Mouse (Mus musculus): ENCODE measurements around the gene St5. TPM values are rescaled to one million over a fixed set of nuclear protein-coding genes. Genes with fewer than 3 reads are reported as not detected.

Gene St5
- polyA plus RNA-seq, 1 experiment from 2014 or later = 21.7 TPM

- Histone ChIP-seq H3K9ac (replicated peaks) (no peak overlapping the region), H3K4me2 (replicated peaks) (no peak overlapping the region), H3K27me3 (no peaks in the 10 kb centered on the region), H3K4me3 (replicated peaks) (no peak overlapping the region), H3K9me3 (no peaks in the 10 kb centered on the region), H3K36me3 (no peaks in the 10 kb centered on the region), H3K4me1 (replicated peaks) (no peaks in the 10 kb centered on the region), H3K27ac (no peak overlapping the region)
- WGBS = 93% methylated on average over 2 of the region's 2 CpGs
- ATAC-seq = no peak
Observed at GRCm38 (mm10) chr7:109722618-109723017, 19.2 kb upstream of the St5 start.

- WGBS = 73% methylated on average over 9 of the region's 9 CpGs
- Histone ChIP-seq H3K4me2 (replicated peaks) (no peak overlapping the region), H3K27ac (no peak overlapping the region), H3K36me3 (no peaks in the 10 kb centered on the region), H3K27me3 (no peaks in the 10 kb centered on the region), H3K9me3 (no peaks in the 10 kb centered on the region), H3K9ac (replicated peaks) (no peak overlapping the region), H3K4me3 (replicated peaks) (no peak overlapping the region), H3K4me1 (replicated peaks) (no peaks in the 10 kb centered on the region)
- ATAC-seq = 0 out of 2 replicates have a peak, but pooled peaks have one; percentile 24
Observed at GRCm38 (mm10) chr7:109719286-109719685, 15.9 kb upstream of the St5 start.

- Histone ChIP-seq H3K27me3 (no peaks in the 10 kb centered on the region), H3K36me3 (peaks cover 27% of the 10 kb centered on the region), H3K4me1 (replicated peaks) (no peaks in the 10 kb centered on the region), H3K27ac (no peak overlapping the region), H3K9me3 (no peaks in the 10 kb centered on the region), H3K9ac (replicated peaks) (no peak overlapping the region), H3K4me2 (replicated peaks) (no peak overlapping the region), H3K4me3 (replicated peaks) (no peak overlapping the region)
- no peak for ATAC-seq
- WGBS = 86% methylated on average over 2 of the region's 2 CpGs
Observed at GRCm38 (mm10) chr7:109713434-109713982, 10.1 kb upstream of the St5 start.

GRCm38 (mm10) chr7:109712198-109712597 lies 8.8 kb upstream of the St5 start:
- H3K36me3 ChIP-seq = peaks cover 27% of the 10 kb centered on the region
- no peak overlapping the region for H3K4me3 ChIP-seq (replicated peaks)
- H3K9me3 ChIP-seq = no peaks in the 10 kb centered on the region
- no peaks in the 10 kb centered on the region for H3K27me3 ChIP-seq
- no peak for ATAC-seq
- WGBS = 94% methylated on average over 7 of the region's 7 CpGs
- no peak overlapping the region for H3K9ac ChIP-seq (replicated peaks)
- no peaks in the 10 kb centered on the region for H3K4me1 ChIP-seq (replicated peaks)
- H3K4me2 ChIP-seq (replicated peaks) = no peak overlapping the region
- H3K27ac ChIP-seq = no peak overlapping the region

- 91% methylated on average over 1 of the region's 1 CpGs for WGBS
- H3K4me2 ChIP-seq (replicated peaks) = no peak overlapping the region
- H3K9me3 ChIP-seq = no peaks in the 10 kb centered on the region
- no peak overlapping the region for H3K4me3 ChIP-seq (replicated peaks)
- H3K36me3 ChIP-seq = peaks cover 27% of the 10 kb centered on the region
- no peaks in the 10 kb centered on the region for H3K27me3 ChIP-seq
- H3K4me1 ChIP-seq (replicated peaks) = no peaks in the 10 kb centered on the region
- ATAC-seq = no peak
- no peak overlapping the region for H3K27ac ChIP-seq
- no peak overlapping the region for H3K9ac ChIP-seq (replicated peaks)
Observed at GRCm38 (mm10) chr7:109710069-109710468, 6.7 kb upstream of the St5 start.

GRCm38 (mm10) chr7:109708961-109709382 lies 5.6 kb upstream of the St5 start:
- H3K9me3 ChIP-seq = no peaks in the 10 kb centered on the region
- peaks cover 27% of the 10 kb centered on the region for H3K36me3 ChIP-seq
- H3K4me3 ChIP-seq (replicated peaks) = no peak overlapping the region
- no peak overlapping the region for H3K4me2 ChIP-seq (replicated peaks)
- ATAC-seq = no peak
- peaks cover 5% of the 10 kb centered on the region; the same call in 1 of the 2 replicates for H3K4me1 ChIP-seq (replicated peaks)
- no peaks in the 10 kb centered on the region for H3K27me3 ChIP-seq
- no peak overlapping the region for H3K27ac ChIP-seq
- 86% methylated on average over 3 of the region's 3 CpGs for WGBS
- H3K9ac ChIP-seq (replicated peaks) = no peak overlapping the region

- H3K4me1 ChIP-seq (replicated peaks) = peaks cover 6% of the 10 kb centered on the region; the same call in 1 of the 2 replicates
- no peak overlapping the region for H3K4me2 ChIP-seq (replicated peaks)
- H3K4me3 ChIP-seq (replicated peaks) = no peak overlapping the region
- H3K36me3 ChIP-seq = peaks cover 24% of the 10 kb centered on the region
- no peak for ATAC-seq
- no peak overlapping the region for H3K9ac ChIP-seq (replicated peaks)
- 59% methylated on average over 4 of the region's 4 CpGs for WGBS
- no peak overlapping the region for H3K27ac ChIP-seq
- H3K27me3 ChIP-seq = 0 out of 2 replicates have a peak, but pooled peaks cover 7% of the 10 kb centered on the region
- H3K9me3 ChIP-seq = no peaks in the 10 kb centered on the region
Observed at GRCm38 (mm10) chr7:109707023-109707785, 3.8 kb upstream of the St5 start.

- Histone ChIP-seq H3K27ac (no peak overlapping the region), H3K4me3 (replicated peaks) (peak overlapping the region; percentile 68), H3K4me2 (replicated peaks) (peak overlapping the region; percentile 74), H3K27me3 (0 out of 2 replicates have a peak, but pooled peaks cover 7% of the 10 kb centered on the region), H3K36me3 (peaks cover 7% of the 10 kb centered on the region), H3K4me1 (replicated peaks) (peaks cover 6% of the 10 kb centered on the region; the same call in 1 of the 2 replicates), H3K9me3 (no peaks in the 10 kb centered on the region), H3K9ac (replicated peaks) (peak overlapping the region; percentile 78; the same call in 1 of the 2 replicates)
- no peak for ATAC-seq
- 70% methylated on average over 3 of the region's 3 CpGs for WGBS
Observed at GRCm38 (mm10) chr7:109704461-109704860, 1.1 kb upstream of the St5 start.

GRCm38 (mm10) chr7:109704016-109704377 lies 592 bp upstream of the St5 start:
- Histone ChIP-seq H3K36me3 (peaks cover 2% of the 10 kb centered on the region; the same call in 1 of the 2 replicates), H3K27me3 (0 out of 2 replicates have a peak, but pooled peaks cover 7% of the 10 kb centered on the region), H3K9ac (replicated peaks) (peak overlapping the region; percentile 78), H3K4me3 (replicated peaks) (peak overlapping the region; percentile 68), H3K4me1 (replicated peaks) (peaks cover 6% of the 10 kb centered on the region; the same call in 1 of the 2 replicates), H3K4me2 (replicated peaks) (peak overlapping the region; percentile 74), H3K27ac (peak overlapping the region; percentile 70), H3K9me3 (no peaks in the 10 kb centered on the region)
- no peak for ATAC-seq
- WGBS = 3% methylated on average over 17 of the region's 17 CpGs

GRCm38 (mm10) chr7:109702721-109703120 lies 684 bp downstream of the St5 start:
- ATAC-seq = no peak
- Histone ChIP-seq H3K36me3 (no peaks in the 10 kb centered on the region), H3K9ac (replicated peaks) (no peak overlapping the region), H3K4me3 (replicated peaks) (peak overlapping the region; percentile 68; the same call in 1 of the 2 replicates), H3K27me3 (0 out of 2 replicates have a peak, but pooled peaks cover 7% of the 10 kb centered on the region), H3K9me3 (no peaks in the 10 kb centered on the region), H3K27ac (no peak overlapping the region), H3K4me2 (replicated peaks) (peak overlapping the region; percentile 74), H3K4me1 (replicated peaks) (peaks cover 6% of the 10 kb centered on the region; the same call in 1 of the 2 replicates)
- WGBS = 38% methylated on average over 4 of the region's 4 CpGs

GRCm38 (mm10) chr7:109700213-109700612 lies 3.2 kb downstream of the St5 start:
- H3K36me3 ChIP-seq = no peaks in the 10 kb centered on the region
- H3K4me1 ChIP-seq (replicated peaks) = peaks cover 6% of the 10 kb centered on the region; the same call in 1 of the 2 replicates
- no peak overlapping the region for H3K4me3 ChIP-seq (replicated peaks)
- no peaks in the 10 kb centered on the region for H3K9me3 ChIP-seq
- H3K9ac ChIP-seq (replicated peaks) = no peak overlapping the region
- no peak overlapping the region for H3K4me2 ChIP-seq (replicated peaks)
- H3K27me3 ChIP-seq = 0 out of 2 replicates have a peak, but pooled peaks cover 7% of the 10 kb centered on the region
- no peak overlapping the region for H3K27ac ChIP-seq
- no peak for ATAC-seq

- Histone ChIP-seq H3K27ac (no peak overlapping the region), H3K4me2 (replicated peaks) (no peak overlapping the region), H3K4me1 (replicated peaks) (no peaks in the 10 kb centered on the region), H3K27me3 (no peaks in the 10 kb centered on the region), H3K9ac (replicated peaks) (no peak overlapping the region), H3K4me3 (replicated peaks) (no peak overlapping the region), H3K36me3 (no peaks in the 10 kb centered on the region), H3K9me3 (no peaks in the 10 kb centered on the region)
- WGBS = 90% methylated on average over 10 of the region's 10 CpGs
- ATAC-seq = no peak
Observed at GRCm38 (mm10) chr7:109695339-109695726, 8.1 kb downstream of the St5 start.
